Mouse (Mus musculus) mature B cell (primary cell): ENCODE measurements around the gene Sult1d1.
"Not testable (repeated sequence)": the region's sequence is repeated elsewhere in the genome, so short reads cannot be mapped to it uniquely, and the experiment has no call there.

ENCODE experiments used
- in situ Hi-C: fragments of 300-500 bp; cut with MboI; formaldehyde crosslinking; loops from 2 replicates; pipeline ENCODE4 v1.14.3; 2019

Gene Sult1d1

GRCm38 (mm10) chr5:87568845-87569244, at the start of gene Sult1d1:
Sult1d1 (minus strand) TSS chr5:87569027.
- in situ Hi-C loops = no loop called here

- in situ Hi-C loops = no loop called here
Observed at GRCm38 (mm10) chr5:87615128-87615390, 46.2 kb upstream of the Sult1d1 start.

GRCm38 (mm10) chr5:87614364-87615127, 45.7 kb upstream of the Sult1d1 start:
- in situ Hi-C loops = no loop called here

GRCm38 (mm10) chr5:87601018-87601417, 32.2 kb upstream of the Sult1d1 start:
- in situ Hi-C loops = no loop called here

GRCm38 (mm10) chr5:87597891-87598290, 29.1 kb upstream of the Sult1d1 start:
- in situ Hi-C loops = no loop called here

- in situ Hi-C loops = no loop called here
Observed at GRCm38 (mm10) chr5:87591494-87591893, 22.7 kb upstream of the Sult1d1 start, which contains the start of gene Sult1e1. Sult1e1 (minus strand) TSS chr5:87591594.

- in situ Hi-C loops = no loop called here
Observed at GRCm38 (mm10) chr5:87589916-87590315, 21.1 kb upstream of the Sult1d1 start.

GRCm38 (mm10) chr5:87580389-87580788, 11.6 kb upstream of the Sult1d1 start:
- in situ Hi-C loops = no loop called here

- in situ Hi-C loops = no loop called here
Observed at GRCm38 (mm10) chr5:87574174-87574573, 5.3 kb upstream of the Sult1d1 start.

- in situ Hi-C loops = no loop called here
Observed at GRCm38 (mm10) chr5:87573490-87573889, 4.7 kb upstream of the Sult1d1 start.

- in situ Hi-C loops = no loop called here
Observed at GRCm38 (mm10) chr5:87572781-87573180, 4.0 kb upstream of the Sult1d1 start.

- in situ Hi-C loops = no loop called here
Observed at GRCm38 (mm10) chr5:87567306-87567705, 1.5 kb downstream of the Sult1d1 start.

- in situ Hi-C loops = no loop called here
Observed at GRCm38 (mm10) chr5:87562966-87563365, 5.9 kb downstream of the Sult1d1 start.

- in situ Hi-C loops = no loop called here
Observed at GRCm38 (mm10) chr5:87562526-87562925, 6.3 kb downstream of the Sult1d1 start.

- in situ Hi-C loops = no loop called here
Observed at GRCm38 (mm10) chr5:87560145-87560544, 8.7 kb downstream of the Sult1d1 start.

- in situ Hi-C loops = no loop called here
Observed at GRCm38 (mm10) chr5:87550935-87551334, 17.9 kb downstream of the Sult1d1 start.

- in situ Hi-C loops = no loop called here
Observed at GRCm38 (mm10) chr5:87538111-87538510, 30.7 kb downstream of the Sult1d1 start, which contains the start of gene Sult1b1. Sult1b1 (minus strand) TSS chr5:87538195.

- in situ Hi-C loops = no loop called here
Observed at GRCm38 (mm10) chr5:87535994-87536644, 32.7 kb downstream of the Sult1d1 start.

GRCm38 (mm10) chr5:87532288-87532687, 36.5 kb downstream of the Sult1d1 start:
- in situ Hi-C loops = no loop called here

- in situ Hi-C loops = not testable (repeated sequence)
Observed at GRCm38 (mm10) chr5:87523561-87523960, 45.3 kb downstream of the Sult1d1 start.

- in situ Hi-C loops = no loop called here
Observed at GRCm38 (mm10) chr5:87505776-87506458, 62.9 kb downstream of the Sult1d1 start.
